Mouse (Mus musculus) forebrain, embryonic 15.5 days (tissue): ENCODE results near the gene Gm12185. TPM values are rescaled to one million over a fixed set of nuclear protein-coding genes. Genes with fewer than 3 reads are reported as not detected.
A peak's percentile ranks its signal among the peaks of the same experiment; 100 is the strongest.
"Not testable (repeated sequence)": the region's sequence is repeated elsewhere in the genome, so short reads cannot be mapped to it uniquely, and the experiment has no call there.

Experiments
- ATAC-seq: fragments of 200-750 bp; cut with Nextera tagmentation; replicated peaks from 2 replicates; pipeline ENCODE4 v1.8.0; 2017; ENCODE audit warnings: mild to moderate bottlenecking, moderate TSS enrichment, moderate library complexity
- H3K27ac ChIP-seq: fragments of 300-500 bp; sonication (generic); replicated peaks from 2 replicates; pipeline ENCODE4 v1.5.1; 2015; ENCODE audit warnings: mild to moderate bottlenecking, inconsistent platforms
- H3K27me3 ChIP-seq: fragments of 300-500 bp; sonication (generic); 2 replicates; pipeline ENCODE4 v1.6.1; 2015; ENCODE audit warnings: inconsistent platforms
- H3K36me3 ChIP-seq: fragments of 300-500 bp; sonication (generic); 2 replicates; pipeline ENCODE4 v1.6.1; 2015; ENCODE audit warnings: mild to moderate bottlenecking, inconsistent platforms
- H3K4me1 ChIP-seq: fragments of 300-500 bp; sonication (generic); 2 replicates; pipeline ENCODE4 v1.6.1; 2015; ENCODE audit warnings: inconsistent platforms
- H3K4me2 ChIP-seq: fragments of 300-500 bp; sonication (generic); replicated peaks from 2 replicates; pipeline ENCODE4 v1.6.1; 2015; ENCODE audit warnings: mild to moderate bottlenecking, inconsistent platforms
- H3K4me3 ChIP-seq: fragments of 300-500 bp; sonication (generic); 2 replicates; pipeline ENCODE4 v1.5.1; 2015; ENCODE audit warnings: mild to moderate bottlenecking, inconsistent platforms
- H3K9ac ChIP-seq: fragments of 300-500 bp; sonication (generic); replicated peaks from 2 replicates; pipeline ENCODE4 v1.6.1; 2015; ENCODE audit warnings: mild to moderate bottlenecking, inconsistent platforms
- H3K9me3 ChIP-seq: fragments of 300-500 bp; sonication (generic); 2 replicates; pipeline ENCODE4 v1.6.1; 2016; ENCODE audit warnings: inconsistent platforms
- WGBS: fragments of 180-500 bp; shearing (Covaris S2); methylation state at CpG from one replicate; pipeline ENCODE4 v1.1.7; 2015; ENCODE audit warnings: mixed read lengths; 5-methylcytosine and 5-hydroxymethylcytosine counted together
- polyA plus RNA-seq: library from polyadenylated mRNA; unstranded; fragments of >200 nt; fragmentation: Nextera tagmentation; extraction: Ambion mirVana; gene quantifications from 2 replicates; pipeline ENCODE4 v1.2.1, GENCODE M21; 2015

Gene Gm12185
- polyA plus RNA-seq, 1 experiment from 2014 or later: not detected

DNA sequence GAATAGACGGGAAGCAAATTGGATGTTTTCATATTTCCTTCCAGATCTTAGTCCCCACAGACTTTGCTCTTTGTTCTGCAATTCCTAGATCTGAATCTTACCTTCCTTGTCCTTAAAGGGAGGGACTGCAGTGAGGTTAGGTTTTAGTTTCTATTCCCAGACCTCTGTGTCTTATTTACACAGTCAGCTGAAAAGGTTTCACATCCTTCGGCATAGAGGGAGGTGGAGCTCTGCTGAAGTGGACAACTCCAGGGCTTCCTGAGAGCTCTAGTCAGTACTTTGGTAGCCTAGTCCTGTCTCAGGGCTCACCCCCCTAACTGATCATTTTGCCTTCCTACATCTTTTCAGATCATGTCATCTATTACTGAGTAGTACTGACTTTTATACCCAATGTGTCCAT, 90.0 kb downstream of the Gm12185 start, which contains the start of gene Gm5431:
Gene Gm5431, minus strand, starts transcription at position 194 of the 400 bp plus-strand sequence.
- no peaks in the 10 kb centered on the region for H3K36me3 ChIP-seq
- H3K4me3 ChIP-seq: no peak within 1 kb of the TSS
- no peak within 1 kb of the TSS for H3K4me2 ChIP-seq
- no peaks in the 10 kb centered on the region for H3K27me3 ChIP-seq
- 75% methylated on average over 2 of the region's 2 CpGs for WGBS
- H3K9ac ChIP-seq: no peak within 1 kb of the TSS
- ATAC-seq: no peak
- no peaks in the 10 kb centered on the region for H3K4me1 ChIP-seq
- H3K9me3 ChIP-seq: no peaks in the 10 kb centered on the region
- H3K27ac ChIP-seq: no peak within 1 kb of the TSS

DNA sequence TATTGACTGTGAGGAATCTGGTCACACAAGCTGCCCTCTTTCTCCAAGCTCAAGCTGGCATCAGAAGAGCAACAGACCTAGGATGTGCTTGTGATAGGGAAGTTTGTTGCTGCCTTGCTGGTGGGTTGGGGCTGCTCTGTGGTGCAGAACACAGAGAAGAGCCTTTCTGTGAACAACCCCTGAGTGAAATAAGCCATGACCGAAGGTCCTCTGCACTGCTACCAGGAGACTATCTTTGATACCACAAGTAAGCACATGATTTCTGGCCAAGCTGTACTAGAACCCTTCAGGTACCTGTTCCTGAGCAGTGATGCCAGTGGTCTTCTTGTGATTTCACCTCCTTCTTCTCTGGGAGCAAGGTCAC, 90.5 kb downstream of the Gm12185 start:
- not testable (repeated sequence) for H3K36me3 ChIP-seq, H3K27ac ChIP-seq, H3K4me2 ChIP-seq, H3K9ac ChIP-seq, H3K9me3 ChIP-seq, H3K4me3 ChIP-seq, ATAC-seq, H3K4me1 ChIP-seq, H3K27me3 ChIP-seq
- WGBS: 93% methylated on average over 1 of the region's 1 CpGs

- not testable (repeated sequence) for H3K27me3 ChIP-seq, H3K27ac ChIP-seq, H3K4me2 ChIP-seq, H3K9ac ChIP-seq, H3K4me3 ChIP-seq, H3K4me1 ChIP-seq, ATAC-seq, H3K36me3 ChIP-seq, H3K9me3 ChIP-seq
- WGBS: 86% methylated on average over 6 of the region's 6 CpGs
These were observed 91.1 kb downstream of the Gm12185 start for GRCm38 (mm10) chr11:48900654-48901566.

GRCm38 (mm10) chr11:48898812-48899431, 93.1 kb downstream of the Gm12185 start:
- ATAC-seq: no peak
- 58% methylated on average over 2 of the region's 2 CpGs for WGBS

GRCm38 (mm10) chr11:48876680-48877079, 115.3 kb downstream of the Gm12185 start:
- Histone ChIP-seq H3K9ac (no peak overlapping the region), H3K27me3 (0 out of 2 replicates have a peak, but pooled peaks cover 4% of the 10 kb centered on the region), H3K27ac (no peak overlapping the region), H3K9me3 (no peaks in the 10 kb centered on the region), H3K4me1 (peaks cover 6% of the 10 kb centered on the region), H3K4me3 (no peak overlapping the region), H3K36me3 (no peaks in the 10 kb centered on the region), H3K4me2 (no peak overlapping the region)
- WGBS: 94% methylated on average over 1 of the region's 1 CpGs
- no peak for ATAC-seq

More at GRCm38 (mm10) chr11:48898812-48899431, 93.1 kb downstream of the Gm12185 start:
- Histone ChIP-seq H3K4me2 (no peak overlapping the region), H3K9ac (no peak overlapping the region), H3K27me3 (no peaks in the 10 kb centered on the region), H3K4me1 (no peaks in the 10 kb centered on the region), H3K9me3 (no peaks in the 10 kb centered on the region), H3K4me3 (no peak overlapping the region), H3K36me3 (no peaks in the 10 kb centered on the region), H3K27ac (no peak overlapping the region)

- H3K9ac ChIP-seq, H3K9me3 ChIP-seq, H3K36me3 ChIP-seq, H3K27ac ChIP-seq, H3K4me3 ChIP-seq, H3K27me3 ChIP-seq, H3K4me2 ChIP-seq, ATAC-seq: not testable (repeated sequence)
- peaks cover 15% of the 10 kb centered on the region for H3K4me1 ChIP-seq
- 76% methylated on average over 1 of the region's 1 CpGs for WGBS
These were observed 116.6 kb downstream of the Gm12185 start for GRCm38 (mm10) chr11:48875343-48875837.

DNA sequence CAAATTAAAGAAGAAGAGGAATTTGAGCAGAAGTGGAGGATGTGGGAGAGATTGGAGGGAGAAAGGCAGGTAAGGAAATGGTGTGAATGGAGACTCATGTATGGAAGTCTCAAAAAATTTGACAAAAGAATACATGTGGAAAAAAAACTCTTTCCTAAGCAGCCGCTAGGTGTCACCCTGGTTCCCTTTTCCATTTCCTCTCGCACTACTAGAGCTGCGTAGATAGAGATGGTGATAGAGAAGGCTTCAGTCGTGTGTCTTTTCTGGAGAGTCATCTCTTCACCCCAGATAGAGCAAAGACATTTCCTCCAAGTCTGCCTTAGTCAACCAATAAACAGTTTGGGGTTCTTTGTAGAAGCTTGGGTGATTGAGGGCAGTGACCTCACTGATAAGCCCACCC, 117.6 kb downstream of the Gm12185 start:
- Histone ChIP-seq H3K9me3 (no peaks in the 10 kb centered on the region), H3K4me3 (no peak overlapping the region), H3K27ac (no peak overlapping the region), H3K4me2 (no peak overlapping the region), H3K27me3 (0 out of 2 replicates have a peak, but pooled peaks cover 4% of the 10 kb centered on the region), H3K4me1 (peaks cover 15% of the 10 kb centered on the region), H3K36me3 (no peaks in the 10 kb centered on the region), H3K9ac (no peak overlapping the region)
- 0% methylated on average over 4 of the region's 4 CpGs for WGBS
- peak; percentile 75; the same call in 1 of the 2 replicates for ATAC-seq

DNA sequence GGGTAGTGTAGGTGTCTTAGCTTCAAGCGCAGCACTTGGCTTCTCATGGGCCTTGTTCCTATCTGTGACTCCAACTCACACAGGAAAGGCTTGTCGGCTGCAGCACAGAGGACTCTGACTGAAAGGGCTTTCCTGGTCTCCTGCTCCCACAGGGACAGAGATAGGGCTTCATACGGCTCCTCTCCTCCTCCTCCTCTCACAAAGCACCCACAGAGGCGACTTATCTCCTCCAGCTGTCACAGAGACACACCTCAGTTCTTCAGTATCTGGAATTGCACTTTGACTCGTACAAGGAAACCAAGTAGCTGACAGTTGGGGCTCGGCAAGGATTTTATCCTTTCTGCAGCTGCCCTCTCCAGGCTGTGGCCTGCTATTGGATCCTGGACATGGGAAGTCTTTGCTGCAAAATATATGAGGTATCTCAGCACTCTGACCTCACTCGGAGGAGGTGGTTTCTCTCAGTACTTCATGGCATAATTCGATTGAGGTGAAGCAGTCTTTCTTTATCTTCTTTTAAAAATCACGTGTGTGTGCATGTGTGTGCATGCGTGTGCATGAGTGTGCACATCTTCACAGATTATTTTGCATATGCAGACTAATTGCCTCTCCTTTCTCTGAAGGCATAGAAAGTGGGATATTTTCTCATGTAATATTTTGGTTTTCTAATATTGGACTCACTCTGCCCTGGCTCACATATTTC, 118.3 kb downstream of the Gm12185 start:
- Histone ChIP-seq H3K9ac (no peak overlapping the region), H3K27me3 (0 out of 2 replicates have a peak, but pooled peaks cover 4% of the 10 kb centered on the region), H3K4me2 (no peak overlapping the region), H3K4me3 (no peak overlapping the region), H3K27ac (no peak overlapping the region), H3K36me3 (no peaks in the 10 kb centered on the region), H3K9me3 (no peaks in the 10 kb centered on the region), H3K4me1 (peaks cover 15% of the 10 kb centered on the region)
- no peak for ATAC-seq
- 75% methylated on average over 10 of the region's 10 CpGs for WGBS

GRCm38 (mm10) chr11:48872695-48873300, 119.2 kb downstream of the Gm12185 start:
- ATAC-seq: no peak
- WGBS: 86% methylated on average over 7 of the region's 7 CpGs
- Histone ChIP-seq H3K4me1 (peaks cover 15% of the 10 kb centered on the region), H3K4me3 (no peak overlapping the region), H3K27me3 (0 out of 2 replicates have a peak, but pooled peaks cover 4% of the 10 kb centered on the region), H3K36me3 (no peaks in the 10 kb centered on the region), H3K9me3 (no peaks in the 10 kb centered on the region), H3K9ac (no peak overlapping the region), H3K27ac (no peak overlapping the region), H3K4me2 (no peak overlapping the region)

- H3K27ac ChIP-seq: 0 out of 2 replicates have a peak overlapping the region, but pooled peaks have one; percentile 9
- H3K4me1 ChIP-seq: peaks cover 15% of the 10 kb centered on the region
- H3K4me3 ChIP-seq: peak overlapping the region; percentile 42
- no peaks in the 10 kb centered on the region for H3K36me3 ChIP-seq
- peak overlapping the region; percentile 68 for H3K4me2 ChIP-seq
- 0 out of 2 replicates have a peak, but pooled peaks cover 4% of the 10 kb centered on the region for H3K27me3 ChIP-seq
- ATAC-seq: peak; percentile 51; the same call in 1 of the 2 replicates
- H3K9ac ChIP-seq: peak overlapping the region; percentile 44
- H3K9me3 ChIP-seq: no peaks in the 10 kb centered on the region
- WGBS: 11% methylated on average over 17 of the region's 17 CpGs
These were observed 120.0 kb downstream of the Gm12185 start for GRCm38 (mm10) chr11:48871817-48872541.
